Mouse (Mus musculus) midbrain, embryonic 16.5 days (tissue): Measurements from ENCODE around the gene Gm17324. TPM values are rescaled to one million over a fixed set of nuclear protein-coding genes. Genes with fewer than 3 reads are reported as not detected.
"Not testable (repeated sequence)": the region's sequence is repeated elsewhere in the genome, so short reads cannot be mapped to it uniquely, and the experiment has no call there.

Experiments
- ATAC-seq: fragments of 200-750 bp; cut with Nextera tagmentation; 2 replicates; pipeline ENCODE4 v1.8.0; 2017; ENCODE audit warnings: moderate TSS enrichment
- H3K27ac ChIP-seq: fragments of 300-500 bp; sonication (generic); 2 replicates; pipeline ENCODE4 v1.5.1; 2014; ENCODE audit warnings: mild to moderate bottlenecking, low read length, mixed read lengths
- H3K27me3 ChIP-seq: fragments of 300-500 bp; sonication (generic); 2 replicates; pipeline ENCODE4 v1.6.1; 2014; ENCODE audit warnings: low read depth, low read length, mixed read lengths; ENCODE audit not compliant: control insufficient read depth, insufficient read depth
- H3K36me3 ChIP-seq: fragments of 300-500 bp; sonication (generic); 2 replicates; pipeline ENCODE4 v1.6.1; 2014; ENCODE audit warnings: mild to moderate bottlenecking, low read length, moderate library complexity, mixed read lengths; ENCODE audit not compliant: control insufficient read depth, insufficient read depth
- H3K4me1 ChIP-seq: fragments of 300-500 bp; sonication (generic); 2 replicates; pipeline ENCODE4 v1.6.1; 2014; ENCODE audit warnings: mild to moderate bottlenecking, low read length, mixed read lengths; ENCODE audit not compliant: control insufficient read depth, insufficient read depth
- H3K4me2 ChIP-seq: fragments of 300-500 bp; sonication (generic); 2 replicates; pipeline ENCODE4 v1.6.1; 2014; ENCODE audit warnings: mild to moderate bottlenecking, low read length, mixed read lengths
- H3K4me3 ChIP-seq: fragments of 300-500 bp; sonication (generic); 2 replicates; pipeline ENCODE4 v1.5.1; 2014; ENCODE audit warnings: low read depth, mild to moderate bottlenecking, low read length, moderate library complexity, mixed read lengths
- H3K9ac ChIP-seq: fragments of 300-500 bp; sonication (generic); 2 replicates; pipeline ENCODE4 v1.6.1; 2014; ENCODE audit warnings: low read depth, low read length, mixed read lengths
- H3K9me3 ChIP-seq: fragments of 300-500 bp; sonication (generic); replicated peaks from 2 replicates; pipeline ENCODE4 v1.6.1; 2014; ENCODE audit warnings: mild to moderate bottlenecking, low read length, mixed read lengths; ENCODE audit not compliant: control insufficient read depth, poor library complexity, severe bottlenecking
- WGBS: fragments of 180-500 bp; shearing (Covaris S2); extraction: QIAGEN DNeasy Blood & Tissue Kit; methylation state at CpG from one replicate; pipeline ENCODE4 v1.1.7; 2014; 5-methylcytosine and 5-hydroxymethylcytosine counted together
- polyA plus RNA-seq: library from polyadenylated mRNA; unstranded; fragments of >200 nt; fragmentation: Nextera tagmentation; extraction: Ambion mirVana; gene quantifications from 2 replicates; pipeline ENCODE4 v1.2.1, GENCODE M21; 2015

The Gm17324 gene
- polyA plus RNA-seq, 1 experiment from 2014 or later, result 2.1 TPM

- H3K4me1 ChIP-seq, result peaks cover 33% of the 10 kb centered on the region
- H3K9me3 ChIP-seq, result no peaks in the 10 kb centered on the region
- peaks cover 15% of the 10 kb centered on the region for H3K36me3 ChIP-seq
- WGBS, result under 1% methylated on average over 69 of the region's 77 CpGs
- H3K27ac ChIP-seq, result peak overlapping the region; percentile 100
- ATAC-seq, result peak; percentile 99
- no peaks in the 10 kb centered on the region for H3K27me3 ChIP-seq
- peak overlapping the region; percentile 95 for H3K4me3 ChIP-seq
- H3K4me2 ChIP-seq, result peak overlapping the region; percentile 69
- peak overlapping the region; percentile 100 for H3K9ac ChIP-seq
Observed at GRCm38 (mm10) chr9:78481423-78482331, 33.1 kb upstream of the Gm17324 start.

GRCm38 (mm10) chr9:78480706-78481358, 32.2 kb upstream of the Gm17324 start:
- peaks cover 19% of the 10 kb centered on the region for H3K36me3 ChIP-seq
- ATAC-seq, result peak; percentile 25
- H3K27me3 ChIP-seq, result no peaks in the 10 kb centered on the region
- no peaks in the 10 kb centered on the region for H3K9me3 ChIP-seq
- peaks cover 33% of the 10 kb centered on the region for H3K4me1 ChIP-seq
- peak overlapping the region; percentile 66 for H3K4me2 ChIP-seq
- H3K4me3 ChIP-seq, result peak overlapping the region; percentile 95
- under 1% methylated on average over 41 of the region's 46 CpGs for WGBS
- H3K9ac ChIP-seq, result peak overlapping the region; percentile 100
- H3K27ac ChIP-seq, result peak overlapping the region; percentile 96

- under 1% methylated on average over 13 of the region's 13 CpGs for WGBS
- peak overlapping the region; percentile 66 for H3K4me2 ChIP-seq
- H3K4me1 ChIP-seq, result peaks cover 33% of the 10 kb centered on the region
- peaks cover 21% of the 10 kb centered on the region for H3K36me3 ChIP-seq
- H3K9me3 ChIP-seq, H3K27me3 ChIP-seq, ATAC-seq: not testable (repeated sequence)
- H3K9ac ChIP-seq, result peak overlapping the region; percentile 100
- H3K27ac ChIP-seq, result peak overlapping the region; percentile 96
- H3K4me3 ChIP-seq, result peak overlapping the region; percentile 95
Observed at GRCm38 (mm10) chr9:78480227-78480626, 31.6 kb upstream of the Gm17324 start.

- ATAC-seq, H3K9me3 ChIP-seq, H3K27ac ChIP-seq, H3K27me3 ChIP-seq: not testable (repeated sequence)
- H3K4me1 ChIP-seq, result peaks cover 33% of the 10 kb centered on the region
- peak overlapping the region; percentile 30; the same call in 1 of the 2 replicates for H3K9ac ChIP-seq
- H3K4me2 ChIP-seq, result peak overlapping the region; percentile 66
- H3K4me3 ChIP-seq, result peak overlapping the region; percentile 95
- 25% methylated on average over 8 of the region's 8 CpGs for WGBS
- H3K36me3 ChIP-seq, result peaks cover 26% of the 10 kb centered on the region
Observed at GRCm38 (mm10) chr9:78479308-78479707, 30.7 kb upstream of the Gm17324 start.

GRCm38 (mm10) chr9:78478009-78478605, 29.5 kb upstream of the Gm17324 start:
- H3K27me3 ChIP-seq, H3K4me3 ChIP-seq, ATAC-seq, H3K9ac ChIP-seq, H3K9me3 ChIP-seq: not testable (repeated sequence)
- Histone ChIP-seq H3K36me3 (peaks cover 31% of the 10 kb centered on the region), H3K4me2 (peak overlapping the region; percentile 35; the same call in 1 of the 2 replicates), H3K27ac (0 out of 2 replicates have a peak overlapping the region, but pooled peaks have one; percentile 46), H3K4me1 (peaks cover 33% of the 10 kb centered on the region)
- 60% methylated on average over 1 of the region's 1 CpGs for WGBS

- Histone ChIP-seq H3K27ac (peak overlapping the region; percentile 33; the same call in 1 of the 2 replicates), H3K9ac (no peak overlapping the region), H3K27me3 (no peaks in the 10 kb centered on the region), H3K4me1 (peaks cover 26% of the 10 kb centered on the region), H3K4me3 (no peak overlapping the region), H3K9me3 (no peaks in the 10 kb centered on the region), H3K36me3 (peaks cover 31% of the 10 kb centered on the region), H3K4me2 (no peak overlapping the region)
- WGBS, result 7% methylated on average over 5 of the region's 5 CpGs
- ATAC-seq, result no peak
Observed at GRCm38 (mm10) chr9:78477021-78477551, 28.5 kb upstream of the Gm17324 start.

GRCm38 (mm10) chr9:78476531-78477020, 28.0 kb upstream of the Gm17324 start:
- peaks cover 26% of the 10 kb centered on the region for H3K4me1 ChIP-seq
- H3K4me2 ChIP-seq, result no peak overlapping the region
- 23% methylated on average over 1 of the region's 1 CpGs for WGBS
- H3K27ac ChIP-seq, result peak overlapping the region; percentile 33; the same call in 1 of the 2 replicates
- peak overlapping the region; percentile 11; the same call in 1 of the 2 replicates for H3K9ac ChIP-seq
- H3K4me3 ChIP-seq, result no peak overlapping the region
- H3K27me3 ChIP-seq, result no peaks in the 10 kb centered on the region
- H3K9me3 ChIP-seq, result no peaks in the 10 kb centered on the region
- peaks cover 31% of the 10 kb centered on the region for H3K36me3 ChIP-seq
- no peak for ATAC-seq

GRCm38 (mm10) chr9:78475873-78476272, 27.3 kb upstream of the Gm17324 start:
- H3K9me3 ChIP-seq, result no peaks in the 10 kb centered on the region
- WGBS, result 84% methylated on average over 4 of the region's 4 CpGs
- H3K4me3 ChIP-seq, result no peak overlapping the region
- no peaks in the 10 kb centered on the region for H3K27me3 ChIP-seq
- no peak overlapping the region for H3K27ac ChIP-seq
- H3K36me3 ChIP-seq, result peaks cover 31% of the 10 kb centered on the region
- H3K4me2 ChIP-seq, result no peak overlapping the region
- peaks cover 26% of the 10 kb centered on the region for H3K4me1 ChIP-seq
- no peak overlapping the region for H3K9ac ChIP-seq
- ATAC-seq, result no peak
